Mouse (Mus musculus): Measurements from ENCODE around the gene Jmjd1c.

- TF ChIP-seq CTCF (IDR thresholded peaks at IDR 0.05; ENCODE audit: low read depth, low read length) (no peak), POLR2A (IDR thresholded peaks at IDR 0.05; ENCODE audit: extremely low read depth, insufficient read depth, low read length) (no peak)
Measured at GRCm38 (mm10) chr10:67115666-67116091, 19.8 kb downstream of the Jmjd1c start.
